Mouse (Mus musculus) hindbrain, embryonic 16.5 days (tissue): ENCODE data around the gene Stx17. TPM values are rescaled to one million over a fixed set of nuclear protein-coding genes. Genes with fewer than 3 reads are reported as not detected.

Experiments used
- ATAC-seq: fragments of 200-750 bp; cut with Nextera tagmentation; 2 replicates; pipeline ENCODE4 v1.8.0; 2017; ENCODE audit warnings: moderate TSS enrichment, moderate library complexity
- H3K27ac ChIP-seq: fragments of 300-500 bp; sonication (generic); 2 replicates; pipeline ENCODE4 v1.5.1; 2014; ENCODE audit warnings: low read depth, mild to moderate bottlenecking, control low read depth, low read length, moderate library complexity
- H3K27me3 ChIP-seq: fragments of 300-500 bp; sonication (generic); replicated peaks from 2 replicates; pipeline ENCODE4 v1.6.1; 2014; ENCODE audit warnings: low read length; ENCODE audit not compliant: control insufficient read depth, insufficient read depth
- H3K36me3 ChIP-seq: fragments of 300-500 bp; sonication (generic); 2 replicates; pipeline ENCODE4 v1.6.1; 2014; ENCODE audit warnings: mild to moderate bottlenecking, low read length, moderate library complexity, mixed read lengths; ENCODE audit not compliant: control insufficient read depth, insufficient read depth
- H3K4me1 ChIP-seq: fragments of 300-500 bp; sonication (generic); 2 replicates; pipeline ENCODE4 v1.6.1; 2014; ENCODE audit warnings: low read depth, low read length; ENCODE audit not compliant: control insufficient read depth, insufficient read depth
- H3K4me2 ChIP-seq: fragments of 300-500 bp; sonication (generic); 2 replicates; pipeline ENCODE4 v1.6.1; 2014; ENCODE audit warnings: mild to moderate bottlenecking, low read length, control low read depth, moderate library complexity
- H3K4me3 ChIP-seq: fragments of 300-500 bp; sonication (generic); 2 replicates; pipeline ENCODE4 v1.5.1; 2014; ENCODE audit warnings: mild to moderate bottlenecking, low read length, control low read depth, moderate library complexity
- H3K9ac ChIP-seq: fragments of 300-500 bp; sonication (generic); 2 replicates; pipeline ENCODE4 v1.6.1; 2014; ENCODE audit warnings: low read depth, mild to moderate bottlenecking, control low read depth, low read length, moderate library complexity
- H3K9me3 ChIP-seq: fragments of 300-500 bp; sonication (generic); 2 replicates; pipeline ENCODE4 v1.6.1; 2014; ENCODE audit warnings: mild to moderate bottlenecking, low read length, moderate library complexity; ENCODE audit not compliant: control insufficient read depth
- WGBS: fragments of 180-500 bp; shearing (Covaris S2); extraction: QIAGEN DNeasy Blood & Tissue Kit; methylation state at CpG from one replicate; pipeline ENCODE4 v1.1.7; 2014; 5-methylcytosine and 5-hydroxymethylcytosine counted together
- polyA plus RNA-seq: library from polyadenylated mRNA; unstranded; fragments of >200 nt; fragmentation: Nextera tagmentation; extraction: Ambion mirVana; gene quantifications from 2 replicates; pipeline ENCODE4 v1.2.1, GENCODE M21; 2015

Stx17 gene
- polyA plus RNA-seq, 1 experiment from 2014 or later = 26.5 TPM

DNA sequence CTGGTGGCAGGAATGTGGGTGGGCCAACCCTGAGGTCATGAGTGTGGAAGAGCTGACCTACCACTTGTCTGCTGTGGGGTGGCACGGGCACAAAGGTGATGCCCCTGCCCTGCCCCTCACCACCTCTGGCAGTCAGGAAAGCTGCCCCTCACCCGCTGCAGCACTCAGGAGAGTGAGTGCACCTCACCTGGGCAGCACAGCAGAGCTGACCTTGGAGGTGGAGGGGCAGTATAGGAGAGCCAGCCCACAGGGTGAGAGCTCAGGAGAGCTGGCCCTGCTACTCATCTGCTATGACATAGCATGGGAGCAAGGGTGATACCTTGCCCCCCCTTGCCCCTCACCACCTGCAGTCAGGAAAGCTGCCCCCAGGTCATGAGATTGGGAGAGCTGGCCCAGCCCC is 22.7 kb upstream of the Stx17 start:
- no peak overlapping the region for H3K9ac ChIP-seq
- H3K27ac ChIP-seq = no peak overlapping the region
- no peak for ATAC-seq
- no peaks in the 10 kb centered on the region for H3K36me3 ChIP-seq
- H3K27me3 ChIP-seq = no peaks in the 10 kb centered on the region
- H3K4me1 ChIP-seq = no peaks in the 10 kb centered on the region
- WGBS = 90% methylated on average over 2 of the region's 2 CpGs
- no peak overlapping the region for H3K4me3 ChIP-seq
- no peaks in the 10 kb centered on the region for H3K9me3 ChIP-seq
- no peak overlapping the region for H3K4me2 ChIP-seq

DNA sequence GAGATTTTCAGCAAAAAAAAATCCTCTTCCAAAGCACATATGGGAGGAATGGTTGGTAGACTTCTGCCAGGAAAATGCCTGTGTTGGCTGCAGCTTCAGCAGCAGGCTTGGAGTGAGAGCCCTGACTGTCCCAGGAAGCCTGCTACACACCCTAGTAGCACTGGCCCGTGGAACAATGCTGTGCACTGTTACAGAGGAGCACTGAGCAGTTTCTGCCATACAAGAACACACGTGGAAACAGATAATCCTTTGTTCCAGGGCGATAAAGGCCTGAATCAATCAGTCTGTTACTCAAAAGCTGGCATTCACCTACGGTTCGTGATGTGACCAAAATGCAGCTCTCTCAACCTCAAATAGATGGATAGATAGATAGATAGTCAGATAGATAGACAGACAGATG is 19.3 kb upstream of the Stx17 start:
- Histone ChIP-seq H3K36me3 (no peaks in the 10 kb centered on the region), H3K9ac (no peak overlapping the region), H3K4me3 (no peak overlapping the region), H3K4me1 (no peaks in the 10 kb centered on the region), H3K4me2 (no peak overlapping the region), H3K27ac (no peak overlapping the region), H3K27me3 (no peaks in the 10 kb centered on the region), H3K9me3 (no peaks in the 10 kb centered on the region)
- ATAC-seq = no peak
- WGBS = 75% methylated on average over 5 of the region's 5 CpGs

DNA sequence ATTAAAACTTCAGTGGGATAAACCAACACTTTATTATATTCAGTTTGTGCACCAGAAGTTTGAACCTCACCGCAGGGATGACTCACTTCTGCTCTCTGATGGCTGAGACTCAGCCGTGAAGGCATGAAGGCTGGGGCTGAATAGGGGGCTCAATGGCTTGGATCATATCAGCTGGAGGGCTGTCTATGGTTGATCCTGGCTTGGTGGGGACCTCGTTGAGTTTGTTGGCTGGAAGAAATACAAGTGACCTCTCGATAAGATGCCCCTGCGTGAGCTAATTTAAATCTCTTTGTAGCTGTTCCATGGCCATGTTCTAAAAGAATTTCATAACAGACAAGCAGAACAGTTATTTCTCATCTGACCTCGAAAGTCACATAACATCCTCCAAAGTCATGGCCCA is 17.6 kb upstream of the Stx17 start:
- no peak overlapping the region for H3K9ac ChIP-seq
- no peaks in the 10 kb centered on the region for H3K4me1 ChIP-seq
- ATAC-seq = no peak
- no peak overlapping the region for H3K4me3 ChIP-seq
- H3K9me3 ChIP-seq = no peaks in the 10 kb centered on the region
- H3K27me3 ChIP-seq = no peaks in the 10 kb centered on the region
- WGBS = 89% methylated on average over 6 of the region's 6 CpGs
- H3K27ac ChIP-seq = no peak overlapping the region
- no peak overlapping the region for H3K4me2 ChIP-seq
- H3K36me3 ChIP-seq = no peaks in the 10 kb centered on the region

DNA sequence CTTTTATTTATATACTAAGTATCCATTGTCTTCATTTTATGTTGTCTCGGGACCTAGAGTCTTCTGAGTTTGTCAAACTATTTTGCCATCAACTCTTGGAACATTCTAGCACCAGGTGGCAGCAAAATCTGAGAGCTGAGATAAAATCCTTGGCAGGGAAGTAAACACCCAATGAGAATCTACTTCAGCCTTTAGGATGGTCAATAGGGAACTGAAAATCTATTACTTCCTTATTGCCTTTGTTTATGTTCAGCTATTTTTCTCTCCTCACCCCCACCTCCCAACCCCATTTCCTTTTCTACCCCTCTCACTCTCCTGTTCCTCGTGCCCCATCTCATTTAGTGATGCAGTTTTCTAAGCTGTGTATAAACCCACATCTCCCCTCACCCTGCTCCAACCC is 16.1 kb upstream of the Stx17 start:
- 82% methylated on average over 2 of the region's 2 CpGs for WGBS
- ATAC-seq = no peak
- no peaks in the 10 kb centered on the region for H3K9me3 ChIP-seq
- H3K4me1 ChIP-seq = no peaks in the 10 kb centered on the region
- H3K36me3 ChIP-seq = no peaks in the 10 kb centered on the region
- no peak overlapping the region for H3K9ac ChIP-seq
- H3K27ac ChIP-seq = no peak overlapping the region
- H3K4me2 ChIP-seq = no peak overlapping the region
- H3K4me3 ChIP-seq = no peak overlapping the region
- no peaks in the 10 kb centered on the region for H3K27me3 ChIP-seq

DNA sequence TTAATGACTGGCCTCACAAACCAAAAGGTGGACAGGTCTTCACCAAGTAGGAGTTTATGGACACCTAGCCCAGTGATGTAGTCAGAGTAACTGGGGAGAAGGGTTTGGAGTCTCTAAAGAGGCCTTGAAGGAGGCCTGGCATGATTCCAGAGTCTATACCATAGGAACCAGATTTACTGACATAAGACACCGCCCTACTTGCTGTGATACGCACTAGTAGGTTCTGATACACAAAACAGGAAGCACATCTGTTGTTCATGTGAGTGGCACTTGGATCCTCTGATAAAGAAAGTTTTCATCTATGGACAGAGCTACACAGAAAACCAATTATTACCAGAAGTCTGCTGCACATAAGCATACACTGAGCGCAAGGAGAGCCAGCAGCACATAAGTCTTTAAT is 14.4 kb upstream of the Stx17 start:
- Histone ChIP-seq H3K27ac (no peak overlapping the region), H3K36me3 (no peaks in the 10 kb centered on the region), H3K4me3 (no peak overlapping the region), H3K9me3 (no peaks in the 10 kb centered on the region), H3K4me2 (no peak overlapping the region), H3K9ac (no peak overlapping the region), H3K27me3 (no peaks in the 10 kb centered on the region), H3K4me1 (no peaks in the 10 kb centered on the region)
- WGBS = 78% methylated on average over 3 of the region's 3 CpGs
- ATAC-seq = no peak

DNA sequence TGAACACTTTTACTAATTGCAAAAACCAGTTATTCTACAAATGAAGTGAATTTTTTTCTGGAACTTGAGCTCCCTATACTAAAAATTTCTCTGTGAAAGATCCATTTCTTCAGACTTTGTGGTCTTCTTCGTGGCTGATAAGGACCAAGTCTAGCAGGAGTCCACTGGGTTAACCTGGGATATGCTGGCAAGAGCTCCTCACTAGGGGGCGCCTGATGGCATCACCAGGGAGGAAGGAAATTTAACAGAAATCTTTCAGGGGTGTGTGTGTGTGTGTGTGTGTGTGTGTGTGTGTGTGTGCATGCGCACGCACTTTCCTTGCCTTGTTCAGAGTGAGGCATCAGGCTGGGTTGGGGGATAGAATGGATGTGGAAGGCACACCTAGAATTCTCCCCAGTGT is 8.5 kb upstream of the Stx17 start:
- H3K9ac ChIP-seq = no peak overlapping the region
- H3K36me3 ChIP-seq = no peaks in the 10 kb centered on the region
- no peak overlapping the region for H3K4me3 ChIP-seq
- no peak overlapping the region for H3K27ac ChIP-seq
- no peaks in the 10 kb centered on the region for H3K9me3 ChIP-seq
- H3K4me2 ChIP-seq = no peak overlapping the region
- WGBS = 66% methylated on average over 4 of the region's 4 CpGs
- no peaks in the 10 kb centered on the region for H3K4me1 ChIP-seq
- ATAC-seq = no peak
- no peaks in the 10 kb centered on the region for H3K27me3 ChIP-seq

DNA sequence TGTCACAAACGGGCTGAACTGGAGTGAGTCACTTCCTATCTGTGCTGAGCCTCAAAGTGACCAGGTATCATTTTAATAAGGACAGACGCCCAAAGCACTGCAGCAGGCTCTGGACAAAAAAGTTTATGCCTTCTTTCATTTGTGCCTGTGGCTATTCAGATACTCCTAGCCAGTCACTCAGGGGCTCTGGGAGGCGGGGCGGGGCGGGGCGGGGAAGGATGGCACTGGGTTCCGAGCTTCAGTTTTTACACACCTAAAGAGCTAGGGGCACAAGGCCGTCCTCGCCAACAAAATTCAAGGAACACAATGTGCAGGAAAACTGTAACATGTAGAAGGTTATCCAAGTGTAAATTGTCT is 321 bp upstream of the Stx17 start:
- Histone ChIP-seq H3K4me3 (peak overlapping the region; percentile 78), H3K36me3 (no peaks in the 10 kb centered on the region), H3K27ac (no peak overlapping the region), H3K9ac (no peak overlapping the region; the same call in 1 of the 2 replicates), H3K4me2 (peak overlapping the region; percentile 86), H3K9me3 (no peaks in the 10 kb centered on the region), H3K4me1 (peaks cover 4% of the 10 kb centered on the region; the same call in 1 of the 2 replicates), H3K27me3 (no peaks in the 10 kb centered on the region)
- WGBS = 4% methylated on average over 9 of the region's 9 CpGs
- peak; percentile 95 for ATAC-seq

DNA sequence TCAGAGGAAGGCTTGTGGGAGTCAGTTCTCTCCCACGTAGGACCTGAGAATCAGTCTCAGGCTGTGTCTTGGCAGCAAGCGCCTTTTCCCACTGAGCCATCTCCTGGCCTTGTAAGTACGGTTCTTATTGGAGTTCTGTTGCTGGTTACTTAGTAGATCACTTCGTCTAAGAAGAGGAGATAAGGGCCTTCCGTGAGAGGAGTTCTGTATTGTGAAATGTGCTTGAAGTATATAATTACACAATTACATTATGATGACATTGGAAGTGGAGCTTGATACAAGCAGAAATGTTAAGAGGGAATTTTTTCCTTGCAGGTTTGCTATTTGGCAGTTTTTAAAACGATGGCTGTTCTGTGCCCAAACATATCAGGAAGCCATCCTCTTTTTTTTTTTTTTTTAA is 5.6 kb downstream of the Stx17 start:
- Histone ChIP-seq H3K4me3 (no peak overlapping the region), H3K27ac (no peak overlapping the region), H3K9ac (no peak overlapping the region), H3K36me3 (no peaks in the 10 kb centered on the region; the same call in 1 of the 2 replicates), H3K27me3 (no peaks in the 10 kb centered on the region), H3K4me1 (peaks cover 4% of the 10 kb centered on the region; the same call in 1 of the 2 replicates), H3K9me3 (no peaks in the 10 kb centered on the region), H3K4me2 (no peak overlapping the region)
- no peak for ATAC-seq
- WGBS = 91% methylated on average over 6 of the region's 6 CpGs

DNA sequence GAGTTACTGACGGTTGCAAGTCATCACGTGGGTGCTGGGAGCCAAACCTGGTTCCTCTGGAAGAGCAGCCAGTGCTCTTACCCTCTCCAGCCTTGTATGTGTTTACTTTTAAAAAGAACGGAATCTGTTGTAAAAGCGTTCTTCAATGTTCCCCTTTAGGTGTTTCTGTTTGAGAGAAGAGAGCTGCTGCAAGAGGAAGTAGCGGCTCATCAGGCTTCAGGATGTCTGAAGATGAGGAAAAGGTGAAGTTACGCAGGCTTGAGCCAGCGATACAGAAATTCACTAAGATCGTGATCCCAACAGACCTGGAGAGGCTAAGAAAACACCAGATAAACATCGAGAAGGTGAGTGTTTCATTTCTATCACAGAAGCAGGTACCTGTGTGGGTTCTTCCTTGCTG is 6.9 kb downstream of the Stx17 start:
- WGBS = 98% methylated on average over 9 of the region's 9 CpGs
- H3K27ac ChIP-seq = no peak overlapping the region
- H3K36me3 ChIP-seq = no peaks in the 10 kb centered on the region; the same call in 1 of the 2 replicates
- no peaks in the 10 kb centered on the region for H3K4me1 ChIP-seq
- H3K9ac ChIP-seq = no peak overlapping the region
- no peak for ATAC-seq
- no peak overlapping the region for H3K4me2 ChIP-seq
- H3K9me3 ChIP-seq = no peaks in the 10 kb centered on the region
- H3K27me3 ChIP-seq = no peaks in the 10 kb centered on the region
- no peak overlapping the region for H3K4me3 ChIP-seq

DNA sequence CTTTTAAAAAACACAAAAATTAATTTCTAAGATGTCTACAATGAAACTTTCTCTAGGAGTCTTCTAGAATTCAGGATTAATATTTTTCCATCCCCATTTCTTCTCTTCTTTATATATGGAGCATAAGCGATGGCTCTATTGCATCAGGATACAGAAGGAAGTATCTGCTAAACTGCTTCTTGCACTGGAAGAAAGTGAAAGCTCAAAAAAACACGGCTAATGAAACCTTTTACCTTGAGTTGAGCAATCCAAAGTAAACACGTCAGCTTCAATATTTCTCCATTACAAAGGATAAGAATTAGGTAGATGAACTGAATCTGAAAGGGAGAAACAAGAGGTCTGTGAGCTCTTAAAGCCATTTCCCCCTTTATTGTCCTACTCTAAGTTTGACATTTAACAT is 8.0 kb downstream of the Stx17 start:
- no peaks in the 10 kb centered on the region; the same call in 1 of the 2 replicates for H3K36me3 ChIP-seq
- H3K27me3 ChIP-seq = no peaks in the 10 kb centered on the region
- H3K27ac ChIP-seq = no peak overlapping the region
- no peak overlapping the region for H3K4me2 ChIP-seq
- no peak for ATAC-seq
- no peak overlapping the region for H3K4me3 ChIP-seq
- WGBS = 86% methylated on average over 3 of the region's 3 CpGs
- H3K9ac ChIP-seq = no peak overlapping the region
- H3K4me1 ChIP-seq = no peaks in the 10 kb centered on the region
- no peaks in the 10 kb centered on the region for H3K9me3 ChIP-seq
